Mouse (Mus musculus) heart, adult 9 months (tissue): Measurements from ENCODE around the gene Mfn2.

Experiments used
- DNase-seq, 2 experiments: peaks; one replicate each; pipeline ENCODE4 v3.0.0; 2022; ENCODE audit warnings: low spot score in 2 of 2

The Mfn2 gene

GRCm38 (mm10) chr4:147918459-147919121, 14.1 kb upstream of the Mfn2 start:
- peak in 1 of 2 experiments; percentile 55 for DNase-seq

GRCm38 (mm10) chr4:147909486-147909885, 5.0 kb upstream of the Mfn2 start:
- peak in 1 of 2 experiments; percentile 59 for DNase-seq

GRCm38 (mm10) chr4:147906230-147906629, 1.7 kb upstream of the Mfn2 start:
- DNase-seq = no peak

GRCm38 (mm10) chr4:147905090-147905659, 671 bp upstream of the Mfn2 start:
- DNase-seq = peak in 1 of 2 experiments; percentile 65

- no peak for DNase-seq
Measured at GRCm38 (mm10) chr4:147903601-147904000, 903 bp downstream of the Mfn2 start.

- no peak for DNase-seq
Measured at GRCm38 (mm10) chr4:147902906-147903500, 1.5 kb downstream of the Mfn2 start.

GRCm38 (mm10) chr4:147900452-147900851, 4.1 kb downstream of the Mfn2 start:
- peak; percentile 64 to 67 for DNase-seq

- peak; percentile 75 to 77 for DNase-seq
Measured at GRCm38 (mm10) chr4:147897348-147897747, 7.2 kb downstream of the Mfn2 start.

- DNase-seq = no peak
Measured at GRCm38 (mm10) chr4:147896411-147896810, 8.1 kb downstream of the Mfn2 start.

- DNase-seq = no peak
Measured at GRCm38 (mm10) chr4:147895815-147896330, 8.6 kb downstream of the Mfn2 start.

- DNase-seq = no peak
Measured at GRCm38 (mm10) chr4:147890341-147890740, 14.2 kb downstream of the Mfn2 start.

- DNase-seq = no peak
Measured at GRCm38 (mm10) chr4:147888237-147888636, 16.3 kb downstream of the Mfn2 start.

- no peak for DNase-seq
Measured at GRCm38 (mm10) chr4:147887277-147887676, 17.2 kb downstream of the Mfn2 start.

- DNase-seq = no peak
Measured at GRCm38 (mm10) chr4:147886158-147886557, 18.3 kb downstream of the Mfn2 start.

- no peak for DNase-seq
Measured at GRCm38 (mm10) chr4:147884138-147884537, 20.4 kb downstream of the Mfn2 start.

- DNase-seq = no peak
Measured at GRCm38 (mm10) chr4:147883041-147883440, 21.5 kb downstream of the Mfn2 start.

GRCm38 (mm10) chr4:147881792-147882191, 22.7 kb downstream of the Mfn2 start:
- no peak for DNase-seq

- DNase-seq = no peak
Measured at GRCm38 (mm10) chr4:147879865-147880264, 24.6 kb downstream of the Mfn2 start.

- no peak for DNase-seq
Measured at GRCm38 (mm10) chr4:147879456-147879855, 25.0 kb downstream of the Mfn2 start.

GRCm38 (mm10) chr4:147878537-147878936, 26.0 kb downstream of the Mfn2 start:
- no peak for DNase-seq

- no peak for DNase-seq
Measured at GRCm38 (mm10) chr4:147875852-147876575, 28.5 kb downstream of the Mfn2 start.

- DNase-seq = no peak
Measured at GRCm38 (mm10) chr4:147869238-147869637, 35.3 kb downstream of the Mfn2 start.
